Mouse (Mus musculus) stomach, embryonic 14.5 days (tissue): ENCODE results near the gene Dnajc27. TPM values are rescaled to one million over a fixed set of nuclear protein-coding genes. Genes with fewer than 3 reads are reported as not detected.

Source experiments
- ATAC-seq: fragments of 200-750 bp; cut with Nextera tagmentation; 2 replicates; pipeline ENCODE4 v1.8.0; 2017; ENCODE audit warnings: low read depth, moderate TSS enrichment; ENCODE audit not compliant: insufficient number of reproducible peaks, insufficient read depth, low FRiP score
- H3K27ac ChIP-seq: fragments of 300-500 bp; sonication (generic); 2 replicates; pipeline ENCODE4 v1.5.1; 2014; ENCODE audit warnings: mild to moderate bottlenecking, low read length, moderate library complexity, mixed read lengths
- H3K27me3 ChIP-seq: fragments of 300-500 bp; sonication (generic); 2 replicates; pipeline ENCODE4 v1.6.1; 2014; ENCODE audit warnings: low read length, control low read depth, mixed read lengths; ENCODE audit not compliant: control insufficient read depth, insufficient read depth
- H3K36me3 ChIP-seq: fragments of 300-500 bp; sonication (generic); 2 replicates; pipeline ENCODE4 v1.6.1; 2014; ENCODE audit warnings: mild to moderate bottlenecking, control low read depth, low read length, moderate library complexity, mixed read lengths; ENCODE audit not compliant: control insufficient read depth, insufficient read depth
- H3K4me1 ChIP-seq: fragments of 300-500 bp; sonication (generic); 2 replicates; pipeline ENCODE4 v1.6.1; 2014; ENCODE audit warnings: low read length, control low read depth, mixed read lengths; ENCODE audit not compliant: control insufficient read depth, insufficient read depth
- H3K4me2 ChIP-seq: fragments of 300-500 bp; sonication (generic); replicated peaks from 2 replicates; pipeline ENCODE4 v1.6.1; 2014; ENCODE audit warnings: low read depth, low read length, control low read depth
- H3K4me3 ChIP-seq: fragments of 300-500 bp; sonication (generic); 2 replicates; pipeline ENCODE4 v1.5.1; 2014; ENCODE audit warnings: low read depth, low read length, control low read depth
- H3K9ac ChIP-seq: fragments of 300-500 bp; sonication (generic); replicated peaks from 2 replicates; pipeline ENCODE4 v1.6.1; 2014; ENCODE audit warnings: low read depth, mild to moderate bottlenecking, control low read depth, low read length, moderate library complexity, mixed read lengths
- H3K9me3 ChIP-seq: fragments of 300-500 bp; sonication (generic); 2 replicates; pipeline ENCODE4 v1.6.1; 2016; ENCODE audit warnings: low read depth, low read length, control low read depth; ENCODE audit not compliant: control insufficient read depth
- WGBS: fragments of 180-500 bp; shearing (Covaris S2); extraction: QIAGEN DNeasy Blood & Tissue Kit; methylation state at CpG from one replicate; pipeline ENCODE4 v1.1.7; 2014; 5-methylcytosine and 5-hydroxymethylcytosine counted together
- polyA plus RNA-seq: library from polyadenylated mRNA; unstranded; fragments of >200 nt; fragmentation: Nextera tagmentation; extraction: Ambion mirVana; gene quantifications from 2 replicates; pipeline ENCODE4 v1.2.1, GENCODE M21; 2014

Dnajc27 gene
- polyA plus RNA-seq, 1 experiment from 2014 or later: 8.3 TPM

GRCm38 (mm10) chr12:4068551-4068950 is 13.8 kb upstream of the Dnajc27 start:
- no peak overlapping the region for H3K4me2 ChIP-seq
- ATAC-seq: no peak
- no peaks in the 10 kb centered on the region for H3K27me3 ChIP-seq
- H3K4me3 ChIP-seq: no peak overlapping the region
- no peak overlapping the region for H3K27ac ChIP-seq
- WGBS: 76% methylated on average over 4 of the region's 4 CpGs
- no peaks in the 10 kb centered on the region for H3K9me3 ChIP-seq
- H3K9ac ChIP-seq: no peak overlapping the region
- no peaks in the 10 kb centered on the region for H3K4me1 ChIP-seq
- no peaks in the 10 kb centered on the region for H3K36me3 ChIP-seq

- Histone ChIP-seq H3K9me3 (no peaks in the 10 kb centered on the region), H3K4me2 (no peak overlapping the region), H3K9ac (no peak overlapping the region), H3K27me3 (no peaks in the 10 kb centered on the region), H3K4me3 (no peak overlapping the region), H3K4me1 (no peaks in the 10 kb centered on the region), H3K36me3 (no peaks in the 10 kb centered on the region), H3K27ac (no peak overlapping the region)
- ATAC-seq: no peak
- WGBS: 78% methylated on average over 9 of the region's 9 CpGs
Observed at GRCm38 (mm10) chr12:4071671-4072070, 10.7 kb upstream of the Dnajc27 start.

- Histone ChIP-seq H3K9ac (no peak overlapping the region), H3K27me3 (no peaks in the 10 kb centered on the region), H3K4me3 (no peak overlapping the region), H3K9me3 (no peaks in the 10 kb centered on the region), H3K4me2 (no peak overlapping the region), H3K27ac (no peak overlapping the region), H3K36me3 (no peaks in the 10 kb centered on the region), H3K4me1 (no peaks in the 10 kb centered on the region)
- no peak for ATAC-seq
- WGBS: 60% methylated on average over 8 of the region's 8 CpGs
Observed at GRCm38 (mm10) chr12:4075407-4075806, 7.0 kb upstream of the Dnajc27 start.

- H3K36me3 ChIP-seq: no peaks in the 10 kb centered on the region
- no peak overlapping the region for H3K27ac ChIP-seq
- H3K9ac ChIP-seq: no peak overlapping the region
- H3K4me2 ChIP-seq: no peak overlapping the region
- H3K4me3 ChIP-seq: no peak overlapping the region
- H3K27me3 ChIP-seq: no peaks in the 10 kb centered on the region
- no peak for ATAC-seq
- no peaks in the 10 kb centered on the region for H3K9me3 ChIP-seq
- no peaks in the 10 kb centered on the region for H3K4me1 ChIP-seq
Observed at GRCm38 (mm10) chr12:4076383-4076782, 6.0 kb upstream of the Dnajc27 start.

GRCm38 (mm10) chr12:4078069-4078468 is 4.3 kb upstream of the Dnajc27 start:
- Histone ChIP-seq H3K27me3 (no peaks in the 10 kb centered on the region), H3K4me2 (no peak overlapping the region), H3K4me1 (no peaks in the 10 kb centered on the region), H3K4me3 (no peak overlapping the region), H3K9ac (no peak overlapping the region), H3K27ac (no peak overlapping the region), H3K9me3 (no peaks in the 10 kb centered on the region), H3K36me3 (no peaks in the 10 kb centered on the region)
- WGBS: 32% methylated on average over 1 of the region's 1 CpGs
- ATAC-seq: no peak

- H3K4me3 ChIP-seq: no peak overlapping the region
- 1% methylated on average over 2 of the region's 2 CpGs for WGBS
- no peak overlapping the region for H3K4me2 ChIP-seq
- H3K4me1 ChIP-seq: no peaks in the 10 kb centered on the region; the same call in 1 of the 2 replicates
- no peak for ATAC-seq
- no peaks in the 10 kb centered on the region for H3K9me3 ChIP-seq
- H3K27me3 ChIP-seq: no peaks in the 10 kb centered on the region
- H3K9ac ChIP-seq: no peak overlapping the region
- no peaks in the 10 kb centered on the region for H3K36me3 ChIP-seq
- no peak overlapping the region for H3K27ac ChIP-seq
Observed at GRCm38 (mm10) chr12:4080311-4080710, 2.1 kb upstream of the Dnajc27 start.

GRCm38 (mm10) chr12:4083441-4083840 is 1.1 kb downstream of the Dnajc27 start:
- Histone ChIP-seq H3K27me3 (no peaks in the 10 kb centered on the region), H3K4me1 (no peaks in the 10 kb centered on the region; the same call in 1 of the 2 replicates), H3K4me2 (peak overlapping the region; percentile 53), H3K27ac (no peak overlapping the region), H3K9me3 (no peaks in the 10 kb centered on the region), H3K36me3 (peaks cover 7% of the 10 kb centered on the region), H3K4me3 (peak overlapping the region; percentile 48; the same call in 1 of the 2 replicates), H3K9ac (no peak overlapping the region)
- ATAC-seq: no peak
- WGBS: 62% methylated on average over 8 of the region's 8 CpGs

- H3K27me3 ChIP-seq: no peaks in the 10 kb centered on the region
- 72% methylated on average over 4 of the region's 4 CpGs for WGBS
- ATAC-seq: no peak
- no peak overlapping the region for H3K4me3 ChIP-seq
- no peak overlapping the region for H3K27ac ChIP-seq
- H3K9ac ChIP-seq: no peak overlapping the region
- H3K4me1 ChIP-seq: no peaks in the 10 kb centered on the region
- H3K4me2 ChIP-seq: no peak overlapping the region
- no peaks in the 10 kb centered on the region for H3K9me3 ChIP-seq
- peaks cover 8% of the 10 kb centered on the region; the same call in 1 of the 2 replicates for H3K36me3 ChIP-seq
Observed at GRCm38 (mm10) chr12:4107383-4107782, 25.0 kb downstream of the Dnajc27 start.

GRCm38 (mm10) chr12:4116132-4116531 is 33.7 kb downstream of the Dnajc27 start:
- 60% methylated on average over 9 of the region's 9 CpGs for WGBS
- Histone ChIP-seq H3K9ac (no peak overlapping the region), H3K4me3 (no peak overlapping the region), H3K4me1 (no peaks in the 10 kb centered on the region), H3K9me3 (no peaks in the 10 kb centered on the region), H3K36me3 (no peaks in the 10 kb centered on the region), H3K4me2 (no peak overlapping the region), H3K27ac (no peak overlapping the region), H3K27me3 (no peaks in the 10 kb centered on the region)
- no peak for ATAC-seq
